Mouse (Mus musculus) liver, adult (tissue): ENCODE results near the gene St7.

Experiments used
- GATA4 ChIP-seq: IDR thresholded peaks from 2 replicates; pipeline ENCODE4 v1.6.1; 2014; ENCODE audit warnings: mild to moderate bottlenecking, low read length; ENCODE audit not compliant: insufficient replicate concordance

The St7 gene

DNA sequence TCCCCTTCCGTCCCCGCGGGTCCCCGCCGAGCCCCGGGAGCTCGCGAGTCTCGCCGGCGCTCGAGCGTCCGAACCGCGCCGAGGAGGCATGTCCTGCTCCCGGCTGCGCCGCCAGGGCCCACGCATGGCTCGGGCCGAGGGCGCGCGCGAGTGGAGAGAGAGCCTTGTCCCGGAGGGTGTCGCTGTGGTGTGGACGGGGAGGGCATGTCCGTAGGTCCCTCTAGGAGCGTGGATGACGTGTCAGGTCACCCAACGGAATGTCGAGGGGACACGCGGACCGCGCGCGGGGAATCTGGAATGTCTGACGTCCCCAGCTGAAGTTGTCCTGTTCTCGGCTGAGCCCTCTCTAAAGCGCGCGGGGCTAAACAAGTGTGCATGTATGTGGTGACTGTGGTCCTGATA, 1.8 kb downstream of the St7 start:
- no peak for TF ChIP-seq GATA4

DNA sequence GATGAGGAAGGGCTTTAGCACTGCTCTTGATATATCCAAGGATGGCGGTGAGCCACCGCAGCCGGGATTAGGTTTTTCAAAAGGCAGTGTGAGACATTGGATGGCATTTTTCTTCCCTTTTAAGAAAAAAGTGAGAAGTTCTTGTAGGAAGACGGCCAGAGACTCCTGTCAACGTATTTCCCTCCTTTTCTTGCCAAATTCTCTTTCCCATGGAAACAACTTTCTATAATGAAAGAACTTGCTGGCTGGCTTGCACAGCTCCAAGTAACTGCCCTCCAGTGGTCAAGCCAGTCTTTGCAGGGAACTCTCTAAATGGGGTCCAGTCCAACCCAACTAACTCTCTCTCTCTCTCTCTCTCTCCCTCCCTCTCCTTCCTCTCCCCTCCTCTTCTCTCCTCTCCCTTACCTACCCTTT, 3.6 kb downstream of the St7 start:
- TF ChIP-seq GATA4, result no peak

DNA sequence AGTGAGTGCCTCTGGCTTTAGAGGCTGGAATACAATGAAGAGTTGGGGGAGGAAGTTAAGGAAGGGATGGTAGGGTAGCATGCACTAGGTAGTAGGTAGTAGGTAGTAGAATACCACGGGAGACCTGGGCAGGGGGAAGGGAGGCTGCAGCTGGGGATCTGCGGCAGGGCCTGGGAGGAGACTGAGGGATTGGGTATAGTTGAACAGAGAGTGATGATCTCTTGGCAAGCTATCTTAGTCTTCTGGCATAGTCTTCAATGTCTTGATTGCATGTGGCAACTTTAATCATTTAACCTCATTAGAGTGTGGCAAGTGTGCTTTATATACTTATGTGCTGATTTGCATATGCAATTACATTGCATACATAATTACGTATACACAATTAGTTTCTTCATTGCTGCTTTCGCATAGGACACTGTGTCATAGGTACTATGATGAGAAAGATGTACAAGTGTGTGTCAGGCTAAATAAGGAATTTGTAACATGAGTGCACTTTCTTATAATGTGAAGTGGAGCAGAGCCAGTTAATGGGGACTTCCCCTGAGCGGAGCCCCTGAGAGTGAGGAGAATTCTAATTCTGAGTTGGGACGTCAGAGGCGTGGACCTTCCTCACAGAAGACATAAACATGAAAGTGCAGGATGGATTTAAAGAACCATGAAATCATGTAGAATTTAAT, 8.3 kb downstream of the St7 start:
- no peak for TF ChIP-seq GATA4

GRCm38 (mm10) chr6:17705973-17706372, 13.2 kb downstream of the St7 start:
- no peak for TF ChIP-seq GATA4

DNA sequence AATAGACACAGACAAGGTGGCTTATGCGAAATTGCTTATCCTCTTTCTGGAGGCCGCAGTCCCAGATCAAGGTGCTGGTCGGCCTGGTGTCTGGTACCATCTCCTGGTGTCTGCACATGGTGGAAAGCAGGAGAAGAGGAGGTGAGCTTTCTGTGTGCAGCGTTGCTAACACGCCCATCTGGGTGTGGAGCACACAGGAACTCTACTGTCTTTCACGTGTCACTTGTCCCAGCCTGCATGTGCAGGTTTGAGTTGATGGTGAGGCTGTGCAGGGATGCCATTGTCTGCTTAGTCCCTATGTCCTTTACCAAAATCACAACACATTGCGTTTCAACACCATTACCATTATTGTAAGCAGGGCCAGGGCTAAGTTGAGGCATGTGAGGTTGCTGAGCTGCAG, 26.2 kb downstream of the St7 start:
- no peak for TF ChIP-seq GATA4

DNA sequence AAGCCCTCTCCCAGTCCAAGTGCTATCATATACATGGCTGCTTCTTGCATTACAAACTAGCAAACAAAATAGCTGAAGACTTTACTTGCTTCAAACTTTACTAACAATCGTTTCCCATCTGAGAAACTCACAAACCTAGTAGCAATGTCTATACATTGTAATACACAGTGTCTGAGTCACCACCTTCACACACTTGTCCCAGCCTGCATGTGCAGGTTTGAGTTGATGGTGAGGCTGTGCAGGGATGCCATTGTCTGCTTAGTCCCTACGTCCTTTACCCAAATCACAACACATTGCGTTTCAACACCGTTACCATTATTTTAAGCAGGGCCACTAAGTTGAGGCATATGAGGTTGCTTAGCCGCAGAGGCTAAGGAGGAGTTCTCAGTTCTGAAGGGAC, 26.7 kb downstream of the St7 start:
- no peak for TF ChIP-seq GATA4

- no peak for TF ChIP-seq GATA4
These were observed 27.3 kb downstream of the St7 start for GRCm38 (mm10) chr6:17720022-17720421.

DNA sequence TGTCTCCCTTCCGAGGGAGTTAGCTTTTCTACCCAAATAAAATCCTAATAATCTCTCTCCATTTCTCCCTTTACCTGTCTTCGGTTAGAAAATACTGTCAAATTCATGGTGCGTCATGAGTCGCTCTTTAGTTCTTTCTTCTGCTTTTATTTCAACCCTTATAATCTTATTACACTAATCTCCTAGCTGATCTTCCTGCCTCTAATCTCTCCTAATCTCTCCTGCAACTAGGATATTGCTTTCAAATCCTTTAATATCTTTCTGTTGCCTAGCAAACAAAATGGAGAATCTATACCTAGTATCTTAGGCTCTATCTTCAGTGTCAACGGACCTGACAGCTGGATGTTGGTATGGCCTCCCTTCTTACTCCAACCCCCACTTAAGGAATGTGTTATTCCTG, 29.0 kb downstream of the St7 start:
- TF ChIP-seq GATA4, result no peak

DNA sequence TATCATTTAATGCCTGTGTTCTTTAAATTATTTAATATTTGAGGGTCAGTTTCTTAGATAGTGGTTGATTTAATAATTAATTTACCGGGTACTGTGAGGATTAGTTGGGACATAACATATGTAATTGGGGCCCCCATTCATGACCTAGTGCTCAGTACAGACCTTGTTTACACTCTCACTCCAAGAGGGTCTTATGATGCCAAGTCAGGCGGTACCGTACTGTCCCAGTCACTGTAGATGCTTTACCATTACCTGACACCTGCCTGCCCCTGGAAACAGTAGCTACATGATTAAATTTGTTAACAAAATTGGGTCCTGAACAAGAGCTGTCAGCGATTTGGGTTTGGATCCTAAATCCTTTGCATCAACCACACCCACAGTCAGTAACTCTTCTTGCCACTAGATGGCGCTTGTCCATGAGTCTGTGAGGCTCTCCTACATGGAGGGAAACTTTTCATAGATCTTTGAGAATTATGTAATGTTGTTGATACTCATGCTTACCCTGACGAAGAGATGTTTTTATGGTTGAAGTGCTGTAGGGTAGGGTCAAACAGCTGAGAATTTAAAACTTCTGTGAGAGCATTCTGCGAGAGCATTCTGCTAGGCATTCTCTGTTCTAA, 33.2 kb downstream of the St7 start:
- TF ChIP-seq GATA4, result no peak

GRCm38 (mm10) chr6:17727241-17727640, 34.5 kb downstream of the St7 start:
- no peak for TF ChIP-seq GATA4

DNA sequence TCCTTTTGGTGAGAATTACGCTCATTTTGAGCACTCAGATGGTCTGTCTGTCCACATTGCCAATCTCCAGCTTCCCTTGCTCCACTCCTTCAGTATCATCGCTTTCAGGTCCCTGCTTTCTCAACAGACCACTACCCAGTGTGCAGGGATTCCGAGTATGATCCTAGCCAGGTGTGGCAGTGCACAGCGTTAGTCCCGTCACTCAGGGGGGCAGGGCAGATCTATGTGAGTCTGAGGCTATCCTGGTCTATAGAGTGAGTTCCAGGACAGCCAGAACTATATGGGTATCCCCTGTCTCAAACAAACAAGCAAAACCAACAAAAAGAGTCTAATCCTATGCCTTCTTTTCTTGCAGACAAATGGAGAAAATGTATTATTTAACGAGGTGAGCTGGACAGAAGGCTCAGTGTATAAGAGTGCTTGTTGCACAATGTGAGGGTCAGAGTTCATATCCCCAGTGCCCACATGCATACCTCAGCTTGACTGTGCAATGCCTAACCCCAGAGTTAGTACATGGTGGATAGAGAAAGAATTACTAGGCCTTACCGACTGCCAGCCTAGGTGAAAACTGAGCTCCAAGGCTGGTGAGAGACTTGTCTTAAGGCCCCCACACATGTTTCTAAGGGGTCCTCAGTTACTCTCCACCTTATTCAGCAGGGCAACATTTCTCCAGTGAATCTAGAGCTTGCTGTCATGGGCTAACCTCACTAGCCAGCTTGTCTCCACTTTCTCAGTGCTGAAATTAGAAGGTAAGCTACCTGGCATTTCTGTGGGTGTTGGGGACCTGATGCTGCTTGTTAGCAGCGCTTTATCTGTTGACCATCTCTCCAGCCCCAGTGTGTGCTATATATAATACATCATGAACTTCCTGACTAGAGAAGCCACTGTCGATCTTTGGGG, 35.4 kb downstream of the St7 start:
- TF ChIP-seq GATA4, result no peak

DNA sequence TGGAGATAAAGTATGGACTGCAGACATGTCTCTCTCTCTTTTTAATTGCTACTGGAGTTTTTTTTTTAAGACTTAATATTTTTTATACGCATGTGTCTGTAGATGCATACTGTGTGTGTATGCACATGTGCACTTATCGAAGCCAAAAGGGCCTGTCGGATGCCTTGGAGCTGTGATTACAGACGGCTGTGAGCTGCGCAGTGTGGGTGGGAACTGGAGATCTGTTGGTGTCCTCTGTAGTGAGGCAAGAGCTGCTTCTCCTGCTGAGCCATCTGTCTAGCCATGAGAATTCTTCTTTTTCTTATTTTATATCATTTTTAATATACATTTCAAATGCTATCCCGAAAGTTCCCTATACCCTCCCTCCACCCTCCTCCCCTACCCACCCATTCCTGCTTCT, 37.4 kb downstream of the St7 start:
- no peak for TF ChIP-seq GATA4

DNA sequence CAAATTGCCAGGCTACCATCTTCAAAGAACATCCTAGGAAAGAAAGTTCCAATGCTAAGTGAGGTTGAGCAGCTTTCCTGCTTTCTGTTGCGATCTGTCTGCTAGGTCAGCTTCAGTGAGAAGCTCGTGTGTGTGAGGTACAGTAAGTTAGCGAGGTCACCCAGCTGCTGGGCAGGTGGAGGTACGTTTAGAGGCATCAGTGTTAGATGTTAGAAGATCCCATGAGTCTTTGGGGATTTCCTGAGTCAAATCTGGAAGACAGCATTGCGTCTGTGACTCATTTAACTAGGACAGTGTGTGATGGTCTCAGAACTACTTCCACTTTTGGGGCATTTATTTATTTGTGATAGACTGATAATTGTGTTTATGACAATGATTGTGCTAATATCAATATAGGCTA, 39.0 kb downstream of the St7 start:
- TF ChIP-seq GATA4, result no peak

DNA sequence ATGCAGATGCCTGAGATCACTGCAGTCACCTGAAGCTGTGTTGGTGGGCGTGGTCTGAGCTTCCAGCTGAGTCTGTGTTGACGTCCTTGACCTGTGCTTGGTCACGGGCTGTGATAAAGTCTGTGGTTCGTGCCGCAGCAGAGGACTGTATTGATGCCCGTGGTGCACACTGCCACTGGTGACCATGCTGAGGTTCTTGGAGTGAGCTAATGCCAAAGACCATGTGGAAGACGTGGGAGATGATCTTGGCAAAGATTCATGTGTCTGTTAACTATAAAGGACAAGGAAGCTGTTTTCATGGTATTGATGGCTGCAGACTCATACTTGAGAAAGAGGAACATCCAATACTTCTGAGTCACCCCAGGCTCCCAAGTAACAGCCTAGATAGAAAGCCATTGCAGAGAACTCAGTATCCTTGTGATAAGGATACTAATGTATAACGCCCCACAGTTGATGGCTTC, 41.2 kb downstream of the St7 start:
- TF ChIP-seq GATA4, result no peak

GRCm38 (mm10) chr6:17737262-17737948, 44.7 kb downstream of the St7 start:
- no peak for TF ChIP-seq GATA4
